Mouse (Mus musculus) neural tube, embryonic 12.5 days (tissue): ENCODE data around the gene Arhgef28. TPM values are rescaled to one million over a fixed set of nuclear protein-coding genes. Genes with fewer than 3 reads are reported as not detected.

Experiments used
- ATAC-seq: fragments of 200-750 bp; cut with Nextera tagmentation; 2 replicates; pipeline ENCODE4 v1.8.0; 2017; ENCODE audit warnings: low read depth, mild to moderate bottlenecking, moderate TSS enrichment, moderate library complexity; ENCODE audit not compliant: low FRiP score
- H3K27ac ChIP-seq: fragments of 300-500 bp; sonication (generic); 2 replicates; pipeline ENCODE4 v1.5.1; 2016
- H3K27me3 ChIP-seq: fragments of 300-500 bp; sonication (generic); replicated peaks from 2 replicates; pipeline ENCODE4 v1.6.1; 2016; ENCODE audit warnings: mild to moderate bottlenecking
- H3K36me3 ChIP-seq: fragments of 300-500 bp; sonication (generic); 2 replicates; pipeline ENCODE4 v1.6.1; 2016; ENCODE audit warnings: mild to moderate bottlenecking
- H3K4me1 ChIP-seq: fragments of 300-500 bp; sonication (generic); 2 replicates; pipeline ENCODE4 v1.6.1; 2016
- H3K4me2 ChIP-seq: fragments of 300-500 bp; sonication (generic); replicated peaks from 2 replicates; pipeline ENCODE4 v1.6.1; 2016; ENCODE audit warnings: mild to moderate bottlenecking
- H3K4me3 ChIP-seq: fragments of 300-500 bp; sonication (generic); 2 replicates; pipeline ENCODE4 v1.5.1; 2016
- H3K9ac ChIP-seq: fragments of 300-500 bp; sonication (generic); 2 replicates; pipeline ENCODE4 v1.6.1; 2016; ENCODE audit warnings: mild to moderate bottlenecking
- H3K9me3 ChIP-seq: fragments of 300-500 bp; sonication (generic); 2 replicates; pipeline ENCODE4 v1.6.1; 2016; ENCODE audit warnings: mild to moderate bottlenecking
- WGBS: fragments of 180-500 bp; shearing (Covaris S2); methylation state at CpG from one replicate; pipeline ENCODE4 v1.1.7; 2016; 5-methylcytosine and 5-hydroxymethylcytosine counted together
- polyA plus RNA-seq: library from polyadenylated mRNA; unstranded; fragments of >200 nt; fragmentation: Nextera tagmentation; extraction: Ambion mirVana; gene quantifications from 2 replicates; pipeline ENCODE4 v1.2.1, GENCODE M21; 2016

Gene Arhgef28
- polyA plus RNA-seq, 1 experiment from 2014 or later: 11.7 TPM

DNA sequence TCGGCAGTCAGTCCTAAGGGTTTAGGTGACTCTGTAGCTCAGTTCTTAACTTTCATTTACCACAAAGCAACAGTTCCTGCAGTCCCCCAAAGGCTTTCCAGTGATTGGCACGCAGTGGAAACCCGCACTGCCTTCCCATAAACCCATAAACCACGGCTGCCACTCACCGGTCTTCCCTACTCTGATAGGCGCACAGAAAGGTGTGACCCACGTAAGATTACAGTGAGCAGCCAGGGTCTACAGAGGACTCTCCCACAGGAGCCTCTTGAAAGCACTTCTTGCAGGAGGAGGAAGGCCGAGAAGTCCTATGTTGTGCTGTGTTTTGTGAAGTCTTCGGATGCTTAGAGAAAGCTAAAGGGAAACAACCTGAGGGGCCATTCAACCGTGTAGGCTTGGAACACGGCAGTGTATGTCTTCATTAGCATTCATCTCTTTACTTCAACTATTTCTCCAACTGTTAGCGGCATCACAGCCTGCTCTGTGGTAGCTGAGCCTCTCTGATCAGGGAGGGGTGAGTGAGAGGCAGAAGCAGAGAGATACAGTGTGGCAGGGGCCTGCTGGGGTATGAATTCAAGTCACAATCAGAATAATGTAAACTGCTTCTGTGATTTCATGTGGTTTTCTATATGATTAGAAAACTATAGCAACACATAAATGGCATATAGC, 189.2 kb downstream of the Arhgef28 start:
- Histone ChIP-seq H3K9ac (peak overlapping the region; percentile 42), H3K27me3 (no peaks in the 10 kb centered on the region), H3K4me2 (peak overlapping the region; percentile 83), H3K4me3 (peak overlapping the region; percentile 40), H3K27ac (no peak overlapping the region), H3K4me1 (peaks cover 6% of the 10 kb centered on the region), H3K9me3 (no peaks in the 10 kb centered on the region), H3K36me3 (no peaks in the 10 kb centered on the region)
- peak; percentile 64 for ATAC-seq
- 18% methylated on average over 12 of the region's 12 CpGs for WGBS

DNA sequence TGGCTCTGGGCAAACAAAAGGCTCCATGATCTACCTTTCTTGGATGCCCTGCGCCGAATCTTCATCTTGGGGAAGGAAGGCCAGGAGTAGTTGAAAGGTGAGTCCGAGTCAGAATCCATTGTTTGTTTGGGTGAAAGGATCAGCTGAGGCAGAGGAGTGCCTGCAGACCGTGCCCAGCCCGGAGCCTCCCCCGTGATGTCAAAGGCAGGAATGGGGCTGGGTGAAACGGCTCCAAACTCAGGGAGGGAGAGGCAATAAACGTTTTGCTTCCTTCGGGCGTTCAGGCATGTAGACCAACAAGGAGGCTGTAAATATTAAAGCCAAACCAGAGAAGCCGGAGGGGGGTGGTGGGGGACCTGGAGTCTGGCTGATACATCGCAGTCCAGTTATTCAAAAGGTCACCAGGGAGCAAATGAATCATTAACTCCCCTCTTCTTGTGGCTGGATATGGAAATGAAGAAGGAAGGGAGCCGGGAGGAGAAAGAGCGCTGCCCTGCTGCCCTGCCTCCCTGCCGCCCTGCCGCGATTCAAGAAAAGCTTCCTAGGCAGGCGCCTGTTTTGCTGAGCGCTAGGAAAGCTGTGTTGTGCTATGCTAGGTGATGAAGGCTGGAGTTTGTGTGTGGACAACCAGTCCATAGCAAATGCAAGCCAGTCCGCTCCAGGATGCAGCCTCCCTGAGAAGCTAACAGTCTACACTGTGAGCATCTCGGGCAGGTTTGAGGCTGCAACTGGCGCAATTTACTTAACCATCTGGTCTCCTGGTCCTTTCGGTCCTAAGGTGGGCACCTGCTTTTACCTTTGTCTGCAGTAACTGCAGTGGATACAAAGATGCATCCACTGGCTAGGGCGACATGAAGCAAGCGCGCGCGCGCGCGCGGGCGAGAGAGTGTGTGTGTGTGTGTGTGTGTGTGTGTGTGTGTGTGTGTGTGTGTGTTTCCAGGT, 190.0 kb downstream of the Arhgef28 start:
- Histone ChIP-seq H3K27ac (no peak overlapping the region), H3K4me3 (peak overlapping the region; percentile 40), H3K4me2 (peak overlapping the region; percentile 83), H3K36me3 (no peaks in the 10 kb centered on the region), H3K4me1 (peaks cover 6% of the 10 kb centered on the region), H3K9ac (peak overlapping the region; percentile 42), H3K9me3 (no peaks in the 10 kb centered on the region), H3K27me3 (no peaks in the 10 kb centered on the region)
- 7% methylated on average over 33 of the region's 33 CpGs for WGBS
- ATAC-seq: peak; percentile 54

DNA sequence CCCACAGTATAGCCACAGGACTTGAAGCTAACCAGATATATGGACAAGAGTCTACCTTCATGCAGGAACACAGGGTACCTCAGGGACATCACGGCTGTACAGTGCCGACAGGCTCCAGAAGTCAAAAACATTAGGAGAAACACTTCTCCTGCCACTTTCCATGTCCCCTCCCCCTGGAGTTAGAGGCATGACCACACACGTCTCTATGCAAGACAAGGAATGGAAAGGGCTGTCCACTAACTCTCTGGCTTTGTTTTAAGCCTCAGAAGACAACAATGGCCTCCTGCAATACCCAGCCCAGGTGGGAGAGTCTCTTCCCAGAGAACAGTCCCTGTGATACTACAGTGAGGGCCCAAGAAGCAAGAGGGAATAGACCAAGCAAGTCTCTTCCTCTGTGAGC, 191.3 kb downstream of the Arhgef28 start:
- Histone ChIP-seq H3K27me3 (no peaks in the 10 kb centered on the region), H3K4me3 (no peak overlapping the region), H3K36me3 (no peaks in the 10 kb centered on the region), H3K27ac (no peak overlapping the region), H3K4me1 (peaks cover 6% of the 10 kb centered on the region), H3K9ac (no peak overlapping the region), H3K9me3 (no peaks in the 10 kb centered on the region), H3K4me2 (peak overlapping the region; percentile 19; the same call in 1 of the 2 replicates)
- ATAC-seq: no peak
- 60% methylated on average over 3 of the region's 3 CpGs for WGBS

- Histone ChIP-seq H3K4me1 (peaks cover 6% of the 10 kb centered on the region), H3K4me3 (no peak overlapping the region), H3K4me2 (no peak overlapping the region), H3K27me3 (no peaks in the 10 kb centered on the region), H3K9me3 (no peaks in the 10 kb centered on the region), H3K36me3 (no peaks in the 10 kb centered on the region), H3K9ac (no peak overlapping the region), H3K27ac (no peak overlapping the region)
- WGBS: 95% methylated on average over 4 of the region's 4 CpGs
- no peak for ATAC-seq
Observed at GRCm38 (mm10) chr13:98013715-98014114, 192.5 kb downstream of the Arhgef28 start.

- Histone ChIP-seq H3K36me3 (no peaks in the 10 kb centered on the region), H3K4me2 (no peak overlapping the region), H3K4me1 (peaks cover 2% of the 10 kb centered on the region), H3K9me3 (no peaks in the 10 kb centered on the region), H3K27ac (no peak overlapping the region), H3K9ac (no peak overlapping the region), H3K27me3 (no peaks in the 10 kb centered on the region), H3K4me3 (no peak overlapping the region)
- ATAC-seq: no peak
- 37% methylated on average over 6 of the region's 6 CpGs for WGBS
Observed at GRCm38 (mm10) chr13:98011931-98012341, 194.3 kb downstream of the Arhgef28 start.

DNA sequence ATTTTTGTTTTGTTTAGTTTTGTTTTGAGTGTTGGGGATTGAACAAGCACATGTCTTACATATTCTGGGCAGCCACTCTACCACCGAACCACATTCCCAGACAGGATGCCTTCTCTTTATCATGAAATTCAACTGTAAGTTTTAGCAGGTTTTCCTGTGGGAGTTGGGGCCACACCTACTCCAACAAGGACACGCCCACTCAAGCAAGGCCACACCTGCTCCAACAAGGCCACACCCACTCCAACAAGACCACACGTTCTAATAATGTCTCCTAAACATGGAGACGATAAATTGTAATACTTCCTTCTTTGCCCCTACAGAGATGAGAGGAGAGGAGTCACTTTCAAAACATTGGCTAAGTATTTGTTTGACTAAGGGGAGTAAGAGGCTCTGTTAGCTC, 197.2 kb downstream of the Arhgef28 start:
- no peak overlapping the region for H3K27ac ChIP-seq
- H3K4me2 ChIP-seq: no peak overlapping the region
- no peak for ATAC-seq
- WGBS: 73% methylated on average over 4 of the region's 4 CpGs
- H3K36me3 ChIP-seq: no peaks in the 10 kb centered on the region
- no peaks in the 10 kb centered on the region for H3K4me1 ChIP-seq
- no peaks in the 10 kb centered on the region for H3K27me3 ChIP-seq
- H3K9me3 ChIP-seq: no peaks in the 10 kb centered on the region
- no peak overlapping the region for H3K4me3 ChIP-seq
- no peak overlapping the region for H3K9ac ChIP-seq

GRCm38 (mm10) chr13:98008588-98008987, 197.7 kb downstream of the Arhgef28 start:
- Histone ChIP-seq H3K9ac (no peak overlapping the region), H3K4me2 (no peak overlapping the region), H3K27ac (no peak overlapping the region), H3K36me3 (no peaks in the 10 kb centered on the region), H3K9me3 (no peaks in the 10 kb centered on the region), H3K4me1 (no peaks in the 10 kb centered on the region), H3K4me3 (no peak overlapping the region), H3K27me3 (no peaks in the 10 kb centered on the region)
- WGBS: 93% methylated on average over 10 of the region's 10 CpGs
- ATAC-seq: no peak

DNA sequence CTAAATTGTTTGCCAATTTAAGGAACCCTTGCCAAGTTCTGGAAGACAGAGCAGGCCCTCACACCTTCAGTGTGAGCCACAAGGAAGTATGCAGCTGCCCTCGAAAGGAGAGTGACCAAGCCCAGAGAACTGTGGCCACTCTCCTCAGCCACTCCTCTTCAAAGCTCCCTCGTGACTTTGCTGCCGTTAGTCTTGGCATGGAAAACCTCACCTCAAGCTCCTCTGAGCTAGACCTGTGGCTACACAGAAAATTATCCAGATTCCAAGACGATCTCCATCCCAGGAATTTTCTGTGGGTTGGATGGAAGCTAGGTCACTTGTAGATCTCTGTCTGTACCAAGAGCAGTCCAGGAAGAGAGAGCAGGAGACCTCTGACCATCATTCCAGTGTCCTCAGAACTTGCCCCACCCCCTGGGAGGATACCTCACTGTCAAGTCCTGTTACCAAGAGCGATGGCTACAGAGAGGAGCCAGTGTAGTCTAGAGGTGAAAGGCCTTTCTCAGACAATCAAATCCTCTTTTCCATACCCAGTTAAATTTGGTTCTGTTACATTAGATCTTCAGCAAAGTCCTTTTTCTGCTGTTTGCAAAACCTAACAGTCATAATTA, 200.5 kb downstream of the Arhgef28 start:
- no peak overlapping the region for H3K4me3 ChIP-seq
- 90% methylated on average over 5 of the region's 5 CpGs for WGBS
- no peak for ATAC-seq
- no peaks in the 10 kb centered on the region for H3K27me3 ChIP-seq
- no peaks in the 10 kb centered on the region for H3K4me1 ChIP-seq
- no peaks in the 10 kb centered on the region for H3K9me3 ChIP-seq
- H3K27ac ChIP-seq: no peak overlapping the region
- no peak overlapping the region for H3K9ac ChIP-seq
- H3K4me2 ChIP-seq: no peak overlapping the region
- no peaks in the 10 kb centered on the region for H3K36me3 ChIP-seq

DNA sequence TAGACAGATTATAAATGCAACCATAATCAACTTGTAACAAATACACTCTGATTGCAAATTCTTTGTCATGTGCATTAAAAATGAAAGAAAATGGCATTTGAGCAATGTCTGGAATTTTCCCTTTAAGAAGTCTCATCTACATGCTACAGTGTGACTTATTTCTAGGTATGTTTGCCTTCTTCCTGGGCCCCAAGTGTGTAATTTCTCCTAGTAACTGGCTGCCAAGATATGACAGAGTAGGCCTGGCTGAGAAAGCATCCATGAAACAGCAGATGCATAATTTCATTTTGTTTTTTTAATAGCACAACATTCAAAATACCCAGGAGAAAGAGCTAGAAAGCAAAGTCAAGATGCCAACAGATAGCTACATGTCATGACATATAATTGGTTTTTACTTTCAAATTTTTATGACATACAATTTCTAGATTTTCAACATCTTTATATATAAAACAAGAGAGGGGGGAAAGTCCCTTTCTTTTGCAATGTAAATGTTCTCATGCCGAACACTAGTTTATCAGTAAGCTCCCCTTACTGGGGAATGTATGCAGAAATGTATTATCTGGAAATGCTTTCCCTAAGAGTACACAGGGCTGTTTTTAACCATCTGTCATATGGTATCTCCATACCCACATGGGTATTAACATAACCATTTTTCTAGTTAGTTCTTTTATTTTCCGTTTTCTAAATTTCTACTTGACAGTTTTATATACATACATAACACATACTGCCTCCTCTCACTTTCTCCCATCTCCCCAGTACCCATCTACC, 201.4 kb downstream of the Arhgef28 start:
- H3K9ac ChIP-seq: no peak overlapping the region
- WGBS: 86% methylated on average over 2 of the region's 2 CpGs
- no peak overlapping the region for H3K4me3 ChIP-seq
- no peak for ATAC-seq
- H3K4me2 ChIP-seq: no peak overlapping the region
- no peaks in the 10 kb centered on the region for H3K4me1 ChIP-seq
- H3K27ac ChIP-seq: no peak overlapping the region
- no peaks in the 10 kb centered on the region for H3K36me3 ChIP-seq
- no peaks in the 10 kb centered on the region for H3K27me3 ChIP-seq
- no peaks in the 10 kb centered on the region for H3K9me3 ChIP-seq

DNA sequence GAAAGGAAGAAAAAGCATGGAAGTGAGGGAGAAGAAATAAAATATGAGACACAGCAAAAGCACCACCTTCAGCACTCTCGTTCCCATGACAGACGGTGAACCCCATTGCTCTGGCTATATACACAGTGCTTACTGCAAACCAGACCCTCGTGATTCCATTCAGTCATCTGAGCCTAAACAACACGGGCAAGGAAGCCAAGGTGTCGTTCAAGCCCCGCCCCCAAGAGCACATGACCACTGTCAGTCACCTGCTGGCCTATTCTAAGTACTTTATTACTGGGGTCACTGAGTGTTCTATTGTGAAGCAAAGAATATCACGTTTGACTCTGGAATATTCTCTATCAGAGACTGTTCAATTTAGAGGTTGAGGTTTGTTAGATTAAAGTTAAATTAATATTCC, 202.5 kb downstream of the Arhgef28 start:
- Histone ChIP-seq H3K9me3 (no peaks in the 10 kb centered on the region), H3K36me3 (no peaks in the 10 kb centered on the region), H3K9ac (no peak overlapping the region), H3K27ac (no peak overlapping the region), H3K4me3 (no peak overlapping the region), H3K4me1 (peaks cover 8% of the 10 kb centered on the region), H3K27me3 (no peaks in the 10 kb centered on the region), H3K4me2 (no peak overlapping the region)
- no peak for ATAC-seq
- WGBS: 46% methylated on average over 7 of the region's 7 CpGs

DNA sequence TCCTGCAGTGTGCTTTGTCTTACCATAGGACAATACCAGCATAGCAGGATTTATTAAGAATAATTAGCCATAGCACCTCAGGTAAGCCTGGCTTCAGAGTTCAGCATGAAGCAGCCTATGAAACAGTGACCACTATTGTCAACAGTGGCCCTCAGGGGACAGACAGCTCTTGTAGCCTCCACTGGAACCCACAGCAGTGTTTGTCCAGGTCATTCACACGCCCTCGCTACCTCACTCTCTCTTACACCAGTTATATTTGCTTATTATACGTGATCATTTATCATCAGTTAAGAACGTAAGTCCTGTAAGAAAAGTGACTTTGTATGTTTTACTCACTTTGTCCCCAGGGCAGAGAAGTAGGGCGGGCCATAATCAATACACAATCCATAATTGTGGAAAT, 203.6 kb downstream of the Arhgef28 start:
- Histone ChIP-seq H3K4me2 (no peak overlapping the region), H3K9me3 (no peaks in the 10 kb centered on the region), H3K36me3 (no peaks in the 10 kb centered on the region), H3K9ac (no peak overlapping the region), H3K4me1 (peaks cover 9% of the 10 kb centered on the region), H3K27ac (no peak overlapping the region), H3K4me3 (no peak overlapping the region), H3K27me3 (no peaks in the 10 kb centered on the region)
- no peak for ATAC-seq
- WGBS: 86% methylated on average over 5 of the region's 5 CpGs

- H3K4me2 ChIP-seq: no peak overlapping the region
- no peaks in the 10 kb centered on the region for H3K27me3 ChIP-seq
- 85% methylated on average over 2 of the region's 2 CpGs for WGBS
- no peaks in the 10 kb centered on the region for H3K36me3 ChIP-seq
- H3K9me3 ChIP-seq: no peaks in the 10 kb centered on the region
- no peak overlapping the region for H3K4me3 ChIP-seq
- no peak for ATAC-seq
- no peak overlapping the region for H3K9ac ChIP-seq
- H3K27ac ChIP-seq: no peak overlapping the region
- peaks cover 9% of the 10 kb centered on the region for H3K4me1 ChIP-seq
Observed at GRCm38 (mm10) chr13:98002121-98002520, 204.1 kb downstream of the Arhgef28 start.
